Mouse (Mus musculus): ENCODE results near the gene Sh3pxd2a. TPM values are rescaled to one million over a fixed set of nuclear protein-coding genes. Genes with fewer than 3 reads are reported as not detected.

The Sh3pxd2a gene
- polyA plus RNA-seq, 1 experiment: 47.6 TPM

DNA sequence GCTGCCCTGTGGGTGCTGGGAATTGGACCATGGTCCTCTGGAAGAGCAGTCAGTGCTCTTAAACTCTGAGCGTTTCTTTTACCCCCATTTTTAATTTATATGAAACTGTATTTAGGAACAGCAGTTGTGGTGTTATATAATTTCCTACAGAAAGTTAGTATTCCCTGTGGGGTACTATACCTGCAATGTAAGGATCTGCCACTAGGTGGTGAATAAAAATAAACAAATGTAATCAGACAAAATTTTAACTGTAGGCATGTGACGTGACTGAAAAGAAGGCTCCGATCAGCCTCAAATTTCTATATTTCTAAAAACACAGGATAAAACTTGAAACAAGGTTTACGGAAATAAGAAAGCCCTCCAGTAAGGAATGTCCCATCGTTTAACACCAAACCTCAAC is 81.9 kb downstream of the Sh3pxd2a start:
- peaks cover 3% of the 10 kb centered on the region for H3K4me1 ChIP-seq (ENCODE audit: control insufficient read depth, insufficient read depth, low read length)
- H3K27ac ChIP-seq (ENCODE audit: insufficient read depth, low read length): no peak overlapping the region
- H3K4me3 ChIP-seq (ENCODE audit: low read depth, low read length): no peak overlapping the region
- no peaks in the 10 kb centered on the region for H3K27me3 ChIP-seq (ENCODE audit: control insufficient read depth, insufficient read depth, low read length, poor library complexity, severe bottlenecking)
- no peak overlapping the region for H3K9ac ChIP-seq (ENCODE audit: low read depth, poor library complexity, severe bottlenecking)
- no peak for TF ChIP-seq CTCF (IDR thresholded peaks at IDR 0.05; ENCODE audit: low read depth, low read length)
- H3K9me3 ChIP-seq (replicated peaks; ENCODE audit: control insufficient read depth, insufficient read depth, low read length, poor library complexity, severe bottlenecking): no peaks in the 10 kb centered on the region
- no peaks in the 10 kb centered on the region for H3K36me3 ChIP-seq (ENCODE audit: control insufficient read depth, insufficient read depth, low read length, poor library complexity, severe bottlenecking)

GRCm38 (mm10) chr19:47381011-47381410 is 83.2 kb downstream of the Sh3pxd2a start:
- TF ChIP-seq EP300 (IDR thresholded peaks at IDR 0.05; ENCODE audit: insufficient read depth, low read depth, low read length) (no peak), CTCF (IDR thresholded peaks at IDR 0.05; ENCODE audit: low read depth, low read length) (no peak), POLR2A (IDR thresholded peaks at IDR 0.05; ENCODE audit: insufficient read depth, low read length) (no peak)
- Histone ChIP-seq H3K27me3 (ENCODE audit: control insufficient read depth, insufficient read depth, low read length, poor library complexity, severe bottlenecking) (no peaks in the 10 kb centered on the region), H3K9ac (ENCODE audit: low read depth, poor library complexity, severe bottlenecking) (no peak overlapping the region), H3K4me1 (ENCODE audit: control insufficient read depth, insufficient read depth, low read length) (peaks cover 3% of the 10 kb centered on the region), H3K4me3 (ENCODE audit: low read depth, low read length) (no peak overlapping the region), H3K36me3 (ENCODE audit: control insufficient read depth, insufficient read depth, low read length, poor library complexity, severe bottlenecking) (no peaks in the 10 kb centered on the region), H3K27ac (ENCODE audit: insufficient read depth, low read length) (no peak overlapping the region), H3K9me3 (replicated peaks; ENCODE audit: control insufficient read depth, insufficient read depth, low read length, poor library complexity, severe bottlenecking) (no peaks in the 10 kb centered on the region)

DNA sequence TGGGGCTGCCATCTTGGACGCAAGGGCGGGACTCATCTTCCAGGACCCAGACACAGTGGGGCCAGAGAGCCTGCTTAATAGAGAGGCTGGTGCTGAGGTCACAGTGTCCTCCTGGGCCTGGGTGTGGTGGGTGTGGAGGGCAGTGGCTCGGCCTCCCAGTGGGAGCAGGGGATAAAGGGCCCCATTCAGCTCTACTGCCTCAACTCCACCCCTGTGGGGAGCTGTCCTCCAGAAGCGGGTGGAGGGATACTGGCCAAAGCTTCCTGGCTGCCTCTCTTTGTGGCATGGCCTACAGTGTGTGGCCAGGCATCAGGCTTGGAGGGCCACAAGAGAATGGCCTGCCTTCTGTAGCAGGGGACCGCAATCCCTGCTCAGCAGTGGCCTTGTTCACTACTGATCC is 85.1 kb downstream of the Sh3pxd2a start:
- Histone ChIP-seq H3K36me3 (ENCODE audit: control insufficient read depth, insufficient read depth, low read length, poor library complexity, severe bottlenecking) (no peaks in the 10 kb centered on the region), H3K4me3 (ENCODE audit: low read depth, low read length) (no peak overlapping the region), H3K27ac (ENCODE audit: insufficient read depth, low read length) (peak overlapping the region; percentile 74), H3K9ac (ENCODE audit: low read depth, poor library complexity, severe bottlenecking) (no peak overlapping the region), H3K4me1 (ENCODE audit: control insufficient read depth, insufficient read depth, low read length) (peaks cover 2% of the 10 kb centered on the region), H3K9me3 (replicated peaks; ENCODE audit: control insufficient read depth, insufficient read depth, low read length, poor library complexity, severe bottlenecking) (no peaks in the 10 kb centered on the region), H3K27me3 (ENCODE audit: control insufficient read depth, insufficient read depth, low read length, poor library complexity, severe bottlenecking) (no peaks in the 10 kb centered on the region)
- TF ChIP-seq EP300 (IDR thresholded peaks at IDR 0.05; ENCODE audit: insufficient read depth, low read depth, low read length) (peak; percentile 51; the same call in 1 of the 2 replicates), POLR2A (IDR thresholded peaks at IDR 0.05; ENCODE audit: insufficient read depth, low read length) (no peak)

- Histone ChIP-seq H3K4me1 (ENCODE audit: control insufficient read depth, insufficient read depth, low read length) (no peaks in the 10 kb centered on the region), H3K9ac (ENCODE audit: low read depth, poor library complexity, severe bottlenecking) (no peak overlapping the region), H3K9me3 (replicated peaks; ENCODE audit: control insufficient read depth, insufficient read depth, low read length, poor library complexity, severe bottlenecking) (no peaks in the 10 kb centered on the region), H3K4me3 (ENCODE audit: low read depth, low read length) (no peak overlapping the region), H3K27me3 (ENCODE audit: control insufficient read depth, insufficient read depth, low read length, poor library complexity, severe bottlenecking) (no peaks in the 10 kb centered on the region), H3K27ac (ENCODE audit: insufficient read depth, low read length) (no peak overlapping the region), H3K36me3 (ENCODE audit: control insufficient read depth, insufficient read depth, low read length, poor library complexity, severe bottlenecking) (no peaks in the 10 kb centered on the region)
- TF ChIP-seq CTCF (IDR thresholded peaks at IDR 0.05; ENCODE audit: low read depth, low read length) (no peak), POLR2A (IDR thresholded peaks at IDR 0.05; ENCODE audit: insufficient read depth, low read length) (no peak), EP300 (IDR thresholded peaks at IDR 0.05; ENCODE audit: insufficient read depth, low read depth, low read length) (no peak)
Measured at GRCm38 (mm10) chr19:47374916-47375573, 89.2 kb downstream of the Sh3pxd2a start.

DNA sequence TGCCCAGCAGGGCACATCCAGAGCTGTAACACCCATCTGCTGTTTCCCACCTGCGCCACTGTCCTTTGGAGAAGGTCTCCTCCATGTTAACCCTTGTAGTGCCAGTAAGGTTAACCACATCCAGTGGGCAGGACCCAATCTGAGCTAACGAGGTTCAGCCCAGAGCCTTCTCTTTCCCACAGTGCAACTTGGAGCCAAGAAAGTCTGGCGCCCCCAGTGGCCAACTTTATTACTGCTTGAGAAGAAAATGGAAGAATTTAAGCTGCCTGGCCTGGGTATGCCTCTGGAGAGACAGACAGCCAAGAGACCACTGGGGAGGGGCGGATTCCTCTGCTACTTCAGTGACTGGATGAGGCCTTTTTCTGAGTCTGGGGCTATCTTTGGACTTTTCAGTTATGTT is 89.8 kb downstream of the Sh3pxd2a start:
- TF ChIP-seq CTCF (IDR thresholded peaks at IDR 0.05; ENCODE audit: low read depth, low read length) (peak; percentile 72), EP300 (IDR thresholded peaks at IDR 0.05; ENCODE audit: insufficient read depth, low read depth, low read length) (no peak), POLR2A (IDR thresholded peaks at IDR 0.05; ENCODE audit: insufficient read depth, low read length) (no peak)
- Histone ChIP-seq H3K27ac (ENCODE audit: insufficient read depth, low read length) (no peak overlapping the region), H3K9me3 (replicated peaks; ENCODE audit: control insufficient read depth, insufficient read depth, low read length, poor library complexity, severe bottlenecking) (no peaks in the 10 kb centered on the region), H3K27me3 (ENCODE audit: control insufficient read depth, insufficient read depth, low read length, poor library complexity, severe bottlenecking) (no peaks in the 10 kb centered on the region), H3K36me3 (ENCODE audit: control insufficient read depth, insufficient read depth, low read length, poor library complexity, severe bottlenecking) (no peaks in the 10 kb centered on the region), H3K4me1 (ENCODE audit: control insufficient read depth, insufficient read depth, low read length) (no peaks in the 10 kb centered on the region), H3K4me3 (ENCODE audit: low read depth, low read length) (no peak overlapping the region), H3K9ac (ENCODE audit: low read depth, poor library complexity, severe bottlenecking) (no peak overlapping the region)

DNA sequence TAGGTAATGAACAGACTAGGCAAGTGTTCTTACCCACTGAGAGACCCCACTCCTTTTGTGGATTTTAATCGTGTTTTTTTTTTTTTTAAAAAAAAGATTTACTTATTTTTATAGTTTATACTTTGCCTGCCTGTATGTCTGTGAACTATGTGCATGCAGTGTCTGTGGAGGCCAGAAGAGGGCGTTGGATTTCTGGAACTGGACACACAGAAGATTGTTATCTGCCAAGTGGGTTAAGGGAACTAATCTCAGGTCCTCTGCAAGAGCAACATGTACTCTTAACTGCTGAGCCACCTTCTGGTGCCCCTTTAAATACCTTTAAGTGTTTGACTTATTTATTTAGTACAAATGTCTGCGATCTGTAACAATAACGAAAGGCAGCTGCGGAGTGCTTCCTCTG is 92.2 kb downstream of the Sh3pxd2a start:
- Histone ChIP-seq H3K27ac (ENCODE audit: insufficient read depth, low read length) (no peak overlapping the region), H3K4me1 (ENCODE audit: control insufficient read depth, insufficient read depth, low read length) (no peaks in the 10 kb centered on the region), H3K9me3 (replicated peaks; ENCODE audit: control insufficient read depth, insufficient read depth, low read length, poor library complexity, severe bottlenecking) (no peaks in the 10 kb centered on the region), H3K27me3 (ENCODE audit: control insufficient read depth, insufficient read depth, low read length, poor library complexity, severe bottlenecking) (no peaks in the 10 kb centered on the region), H3K36me3 (ENCODE audit: control insufficient read depth, insufficient read depth, low read length, poor library complexity, severe bottlenecking) (no peaks in the 10 kb centered on the region), H3K4me3 (ENCODE audit: low read depth, low read length) (no peak overlapping the region), H3K9ac (ENCODE audit: low read depth, poor library complexity, severe bottlenecking) (no peak overlapping the region)
- TF ChIP-seq CTCF (IDR thresholded peaks at IDR 0.05; ENCODE audit: low read depth, low read length) (no peak), POLR2A (IDR thresholded peaks at IDR 0.05; ENCODE audit: insufficient read depth, low read length) (no peak), EP300 (IDR thresholded peaks at IDR 0.05; ENCODE audit: insufficient read depth, low read depth, low read length) (no peak)
